Mouse (Mus musculus) cerebellum, adult 11 months (tissue): ENCODE results near the gene Ryr3.

Experiments used
- DNase-seq: peaks from one replicate; pipeline ENCODE4 v3.0.0; 2022

Gene Ryr3

DNA sequence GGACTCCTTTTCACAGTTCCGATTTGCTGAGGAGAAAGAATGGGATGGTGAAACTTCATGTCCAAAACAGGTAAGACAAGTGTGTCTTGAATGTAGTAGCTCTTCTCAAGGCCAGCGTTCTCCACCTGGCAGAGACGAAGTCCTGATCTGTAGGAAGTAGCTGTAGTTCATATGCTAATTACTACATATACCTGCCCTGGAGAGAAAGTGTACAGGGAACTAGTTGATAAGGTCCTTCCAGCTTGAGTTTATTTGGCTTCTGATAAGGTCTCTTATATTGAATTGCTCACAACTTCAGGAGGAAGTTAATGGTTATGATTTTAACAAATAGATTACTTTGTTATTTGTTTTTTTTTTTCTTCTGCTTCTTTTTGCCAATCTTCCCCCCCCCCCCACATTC, 591.7 kb downstream of the Ryr3 start:
- DNase-seq: no peak

DNA sequence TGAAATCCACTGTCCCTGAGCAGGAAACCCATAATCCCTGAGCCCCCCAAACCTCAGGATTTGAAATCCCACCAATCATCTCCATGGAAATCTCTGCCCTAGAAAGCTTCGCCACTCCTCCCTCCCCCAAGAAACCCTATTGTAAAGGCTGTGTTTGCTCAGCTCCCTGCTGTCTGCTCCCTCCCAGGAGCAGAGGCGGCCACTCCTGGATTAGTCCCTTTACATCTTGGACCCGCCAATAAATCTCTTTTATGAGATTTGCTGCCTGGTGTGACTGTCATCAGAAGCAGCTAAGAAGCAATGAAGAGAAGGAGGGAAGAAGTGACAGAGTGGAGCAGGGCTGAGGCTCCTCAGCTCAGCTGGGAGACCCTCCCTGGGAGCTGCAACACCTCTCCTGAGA, 599.7 kb downstream of the Ryr3 start:
- no peak for DNase-seq

DNA sequence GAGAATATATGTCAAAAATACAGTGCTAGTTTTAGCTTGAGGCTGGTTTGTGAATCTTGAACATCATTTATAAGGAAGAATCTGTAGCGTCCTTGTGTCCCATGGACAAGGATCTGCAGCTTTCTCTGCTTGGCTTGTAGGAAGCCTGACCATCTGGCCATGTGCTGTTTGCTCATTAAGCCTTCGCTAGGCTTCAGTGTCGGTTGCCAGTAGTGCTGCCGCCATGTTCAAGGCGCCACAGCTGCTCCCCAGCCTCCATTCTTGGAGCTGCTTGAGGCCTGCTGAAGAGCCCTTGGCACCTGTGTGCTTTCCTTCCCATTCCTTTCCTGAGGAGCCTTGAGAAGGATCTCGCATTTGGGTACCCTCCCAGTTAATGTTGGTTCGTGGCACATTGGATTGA, 602.5 kb downstream of the Ryr3 start:
- no peak for DNase-seq

DNA sequence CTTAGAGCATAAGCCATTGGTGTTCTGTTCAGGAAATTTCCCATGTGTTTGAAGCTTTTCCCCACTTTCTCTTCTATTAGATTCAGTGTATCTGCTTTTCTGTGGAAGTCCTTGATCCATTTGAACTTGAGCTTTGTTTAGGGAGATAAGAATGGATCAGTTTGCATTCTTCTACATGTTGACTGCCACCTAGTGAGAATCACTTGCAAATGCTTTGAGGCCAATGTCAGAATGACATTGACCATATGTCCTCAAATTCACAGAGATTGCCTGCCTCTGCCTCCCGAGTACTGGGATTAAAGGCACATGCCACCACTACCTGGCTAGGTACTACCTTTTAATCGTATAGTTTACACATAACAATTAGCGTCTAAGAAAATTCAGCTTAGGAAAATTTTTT, 604.3 kb downstream of the Ryr3 start:
- no peak for DNase-seq

DNA sequence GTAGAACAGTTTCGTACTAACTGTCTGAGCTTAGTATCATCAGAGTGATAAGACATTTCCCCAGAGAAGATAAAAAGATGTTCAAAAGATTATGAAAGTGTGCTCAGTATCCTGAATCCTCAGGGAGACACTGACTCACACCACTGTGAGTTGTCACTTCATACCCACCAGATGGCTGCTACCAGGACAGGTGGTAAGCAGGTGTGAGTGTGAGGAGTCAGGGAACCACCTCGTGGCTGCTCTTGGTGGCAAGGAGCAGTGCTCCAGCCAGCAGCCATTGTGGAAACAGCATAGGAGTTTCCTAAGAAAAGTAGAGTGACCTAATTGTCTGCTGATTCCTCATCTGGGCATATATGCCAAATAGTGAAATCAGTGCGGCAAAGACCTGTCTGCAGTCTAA, 610.4 kb downstream of the Ryr3 start:
- DNase-seq: no peak

DNA sequence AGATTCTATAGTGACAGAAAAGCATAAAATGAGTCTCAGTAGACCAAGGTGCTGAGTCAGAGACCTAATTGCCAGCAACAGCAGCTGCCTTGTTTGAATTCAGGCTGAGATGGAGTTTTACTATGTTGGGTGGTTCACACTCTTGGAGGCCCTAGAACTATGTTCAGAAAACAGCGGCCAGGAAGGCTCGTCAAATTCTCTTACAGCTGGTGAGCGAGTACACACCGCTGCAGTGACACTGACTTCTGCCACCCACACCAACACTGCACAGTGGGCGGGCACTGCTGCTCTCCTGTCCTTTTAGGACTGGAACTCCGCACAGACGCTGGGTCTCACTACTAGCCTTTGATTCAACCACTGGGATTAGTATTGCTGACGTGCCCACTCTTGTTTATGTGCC, 614.4 kb downstream of the Ryr3 start:
- DNase-seq: no peak

DNA sequence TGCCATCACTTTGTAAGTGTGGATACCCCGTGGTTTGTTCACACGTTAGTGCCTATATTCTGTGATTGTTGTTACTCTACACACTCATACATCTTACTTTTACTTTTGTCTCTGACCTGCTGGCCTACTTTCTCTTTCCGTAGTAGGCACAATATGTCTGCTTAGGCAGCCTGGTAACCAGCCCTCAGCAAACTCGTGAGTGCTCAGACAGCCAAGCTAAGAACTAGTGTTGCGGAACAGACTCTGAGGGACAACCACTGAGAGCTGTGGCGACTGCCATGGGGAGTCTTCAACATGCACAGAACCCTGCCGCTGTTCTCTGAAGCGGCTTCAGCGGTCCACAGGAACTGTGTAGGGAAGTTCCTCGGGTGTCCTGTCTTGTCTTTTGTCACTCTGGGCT, 616.7 kb downstream of the Ryr3 start:
- no peak for DNase-seq

DNA sequence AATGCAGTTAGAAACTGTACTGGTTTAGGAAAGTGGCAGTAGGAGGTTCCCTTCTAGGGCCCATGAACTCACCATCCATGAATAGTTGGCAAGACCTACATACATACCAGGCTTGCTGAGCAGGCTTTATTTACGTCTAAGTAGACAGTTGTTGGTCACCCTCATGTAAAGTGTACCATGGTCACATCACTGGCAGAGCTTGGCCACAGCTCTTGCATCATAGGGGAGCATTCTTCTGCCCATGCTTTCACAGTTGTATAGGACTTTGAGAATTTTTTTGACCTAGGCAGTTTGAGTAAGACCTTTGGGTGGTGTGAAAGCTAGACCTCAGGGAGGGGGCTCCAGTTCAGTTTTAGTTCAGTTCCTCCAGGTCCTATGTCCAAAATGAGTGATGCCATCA, 619.8 kb downstream of the Ryr3 start:
- no peak for DNase-seq

DNA sequence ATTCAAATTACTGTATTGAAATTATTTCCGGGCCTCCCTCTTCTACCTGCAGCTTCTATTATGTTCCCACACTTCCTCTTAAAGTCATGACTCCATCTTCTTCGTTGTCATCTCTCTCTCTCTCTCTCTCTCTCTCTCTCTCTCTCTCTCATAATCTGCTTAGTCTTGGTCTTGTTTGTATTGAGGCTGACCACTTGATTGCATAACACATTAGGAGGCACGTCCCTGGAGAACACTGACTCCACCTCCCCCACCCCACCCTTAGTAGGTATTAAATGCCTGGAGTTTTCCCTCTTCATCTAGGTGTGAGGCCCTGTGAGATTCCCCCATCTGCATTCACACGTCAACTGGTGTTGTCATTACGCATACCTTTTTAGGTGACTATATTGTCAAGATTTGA, 620.5 kb downstream of the Ryr3 start:
- no peak for DNase-seq

DNA sequence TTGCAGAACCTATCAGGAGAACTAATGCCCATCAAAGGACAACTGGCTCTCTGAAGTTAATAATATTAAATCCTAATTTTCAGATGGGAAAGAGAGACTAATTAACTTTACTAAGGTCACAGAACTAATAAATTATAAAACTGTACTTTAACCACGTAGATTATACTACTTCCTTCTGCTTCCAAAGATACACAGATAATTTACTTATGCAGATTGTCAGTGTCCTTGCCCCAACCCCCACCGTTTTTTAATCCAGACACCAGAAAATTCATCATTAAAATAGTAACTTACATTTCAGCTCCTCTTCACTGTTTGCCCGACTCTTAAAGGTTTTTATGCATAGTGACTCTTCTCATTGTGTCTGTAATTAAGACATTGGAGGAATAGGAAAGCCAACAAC, 621.1 kb downstream of the Ryr3 start:
- no peak for DNase-seq

DNA sequence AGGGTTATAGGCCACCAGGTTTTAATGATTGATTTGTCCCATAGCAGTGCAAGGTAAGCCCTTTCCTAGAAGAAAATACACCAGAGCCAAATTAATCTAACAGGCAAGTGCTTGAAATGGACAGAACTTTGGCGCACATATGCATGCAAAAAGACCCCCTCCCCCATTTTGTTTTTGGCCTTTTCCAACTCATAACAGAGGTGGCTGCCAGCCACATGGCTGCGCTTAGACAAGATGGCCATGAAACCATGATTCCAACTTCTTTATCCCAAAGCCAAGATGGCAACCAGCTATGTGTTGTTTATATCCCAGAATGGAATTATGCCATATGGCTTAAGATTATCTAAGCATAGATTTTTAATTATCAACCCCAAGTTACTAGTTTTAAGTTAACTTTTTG, 623.1 kb downstream of the Ryr3 start:
- no peak for DNase-seq

DNA sequence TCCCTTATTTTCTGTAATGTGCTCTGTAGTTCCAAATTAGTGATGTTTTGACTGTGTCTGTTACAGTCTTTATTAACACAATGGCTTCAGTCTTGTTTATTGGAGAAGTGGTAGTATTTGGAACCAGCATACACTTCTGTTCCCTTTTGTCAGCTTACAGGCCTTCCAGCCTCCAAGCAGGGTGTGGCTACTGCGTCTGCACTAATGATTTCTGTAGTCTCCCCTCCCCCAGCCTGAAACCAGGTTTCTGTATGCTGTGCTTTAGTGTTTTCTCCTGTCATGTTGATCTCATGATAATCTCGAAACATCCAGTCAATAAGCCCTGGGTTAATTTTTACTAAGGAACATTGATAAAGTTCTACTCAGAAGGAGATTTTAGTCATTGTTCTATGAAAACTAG, 623.6 kb downstream of the Ryr3 start:
- DNase-seq: no peak

DNA sequence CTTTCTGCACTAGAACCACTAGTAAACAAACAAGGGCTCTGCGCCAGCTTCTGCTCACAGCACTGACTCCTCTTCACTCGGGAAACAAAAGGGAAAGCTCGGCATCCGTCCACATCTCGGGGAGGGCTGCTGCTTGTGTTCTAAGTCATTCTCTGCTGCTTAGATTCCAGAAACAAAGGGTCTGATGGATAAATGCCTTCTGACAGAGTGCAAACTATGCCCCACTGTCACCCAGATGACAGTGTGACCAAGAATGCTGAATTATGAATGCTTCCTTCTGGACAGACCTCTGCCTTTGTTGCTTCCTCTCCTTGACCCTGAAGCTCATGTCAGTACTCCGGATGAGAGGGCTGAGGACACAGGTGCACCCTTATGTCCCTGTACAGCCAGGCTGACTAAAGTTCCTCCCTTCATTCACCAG, 625.4 kb downstream of the Ryr3 start:
- DNase-seq: peak; percentile 71

DNA sequence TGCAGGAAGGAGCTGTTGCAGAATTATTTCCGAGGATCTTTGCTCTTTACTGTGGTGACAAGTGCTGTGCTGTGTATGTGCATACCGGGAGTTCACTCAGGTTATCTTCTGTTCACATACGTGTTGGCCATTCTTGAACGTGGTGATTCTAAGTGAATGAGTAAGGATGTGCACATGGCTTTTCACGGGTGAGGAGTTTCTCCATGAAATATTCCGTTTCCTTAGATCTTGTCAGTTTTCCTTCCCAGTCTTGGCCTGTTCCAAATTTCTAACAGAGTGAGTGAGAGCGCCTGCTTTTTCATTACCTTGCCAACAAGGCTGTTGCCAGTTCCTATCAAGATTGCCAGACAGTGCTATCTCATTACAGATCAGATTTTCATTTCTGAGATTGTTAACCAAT, 625.9 kb downstream of the Ryr3 start:
- DNase-seq: peak; percentile 24
